Mouse (Mus musculus): ENCODE measurements around the gene Prkd2. TPM values are rescaled to one million over a fixed set of nuclear protein-coding genes. Genes with fewer than 3 reads are reported as not detected.

Prkd2 gene
- polyA plus RNA-seq (2012; rRNA removed) = 13.5 and 16.1 TPM in 2 replicates

GRCm38 (mm10) chr7:16842645-16843063 lies at the start of gene Prkd2:
TSS of gene Prkd2 (plus strand) at chr7:16842902.

DNA sequence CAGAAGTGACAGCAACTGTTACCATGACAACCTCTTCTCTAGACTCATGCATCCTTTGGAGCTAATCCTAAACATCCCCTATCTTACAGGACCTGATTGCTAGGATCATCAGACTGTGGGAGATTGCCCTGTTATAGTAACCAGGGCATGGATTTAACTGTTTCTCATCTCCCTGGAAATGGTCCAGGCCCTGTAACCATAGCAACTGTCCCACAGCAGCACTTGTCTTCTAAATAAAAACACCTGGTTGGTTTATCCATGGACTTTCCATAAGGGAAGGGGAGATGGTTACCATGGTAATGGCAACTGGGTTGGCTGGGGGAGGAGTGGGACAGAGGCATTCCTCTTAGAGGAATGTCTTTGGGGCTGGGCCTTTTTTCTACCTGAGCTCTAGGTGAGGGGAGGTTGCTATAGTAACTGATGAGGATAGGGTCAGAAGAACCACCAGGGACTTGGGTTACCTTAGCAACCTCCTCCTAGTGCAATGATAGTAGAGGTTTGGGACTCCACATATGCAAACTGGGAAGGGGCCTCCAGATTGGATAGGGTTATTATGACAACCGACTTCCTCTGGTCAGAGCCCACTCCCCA lies 27.3 kb upstream of the Prkd2 start, which contains the start of gene Strn4:
Strn4 (plus strand) TSS at position 539 of the 591 bp plus-strand sequence.

DNA sequence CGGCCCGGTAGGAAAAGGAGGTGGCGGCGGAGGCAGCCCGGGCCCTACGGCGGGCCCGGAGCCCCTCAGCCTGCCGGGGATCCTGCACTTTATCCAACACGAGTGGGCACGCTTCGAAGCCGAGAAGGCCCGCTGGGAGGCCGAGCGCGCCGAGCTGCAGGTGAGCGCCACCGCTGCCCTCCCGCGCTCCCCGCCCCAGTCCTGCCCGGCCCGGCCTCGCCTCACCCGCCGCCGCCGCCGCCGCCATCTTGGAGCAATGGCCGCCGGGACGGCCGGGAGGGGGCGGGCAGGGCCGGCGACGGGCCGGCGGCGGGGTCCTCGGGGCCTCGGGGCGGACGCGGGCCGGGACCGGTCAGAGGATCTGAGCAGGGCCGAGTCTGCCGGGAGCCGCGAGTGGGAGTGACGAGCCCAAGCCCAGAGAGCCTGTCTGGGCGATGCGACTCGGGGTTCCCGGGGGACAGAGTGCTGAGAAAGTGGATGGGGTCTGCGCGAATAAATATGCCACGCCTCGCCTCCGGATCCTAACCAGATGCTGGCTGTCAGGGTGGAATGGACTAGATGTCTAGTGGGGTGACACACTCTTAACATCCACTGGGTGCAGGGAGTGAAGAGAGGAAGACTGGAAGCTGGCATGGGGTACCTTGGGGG lies 26.1 kb upstream of the Prkd2 start, which contains the start of gene Fkrp:
Fkrp (minus strand) TSS at position 258 of the 648 bp plus-strand sequence.

DNA sequence AGATGAGACGGTGACA lies 32.4 kb downstream of the Prkd2 start, which contains the start of gene Dact3:
Dact3 (plus strand) TSS at position 8 of the 16 bp plus-strand sequence.

GRCm38 (mm10) chr7:16891641-16892351 lies 49.1 kb downstream of the Prkd2 start, which contains the start of gene Gng8:
TSS of gene Gng8 (plus strand) at chr7:16891786.

DNA sequence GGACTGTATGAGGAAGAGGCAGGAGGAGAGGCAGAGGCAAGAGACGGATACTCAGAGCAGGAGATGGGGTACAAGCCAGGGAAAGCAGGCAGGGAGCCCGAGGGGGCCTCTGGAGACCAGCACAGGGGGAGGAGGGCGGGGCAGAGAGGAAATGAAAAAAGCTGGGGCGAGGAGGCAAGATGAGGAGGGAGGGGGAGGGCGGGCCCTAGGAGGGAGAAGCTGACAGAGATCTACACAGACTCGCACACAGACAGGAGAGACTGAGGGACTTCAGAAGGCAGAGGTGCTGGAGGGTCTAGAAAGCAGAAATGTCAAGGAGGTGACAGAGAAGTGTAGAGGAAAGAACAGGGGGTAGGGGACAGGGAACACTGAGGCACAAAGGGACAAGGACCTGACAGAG lies 63.6 kb downstream of the Prkd2 start, which contains the start of gene Ptgir:
Ptgir (plus strand) TSS at position 210 of the 400 bp plus-strand sequence.

Other genes with a start within 250 kb of the Prkd2 start
- gene Arhgap35, start 227.9 kb upstream of the Prkd2 start, polyA plus RNA-seq (2012; rRNA removed) = 6.0 and 6.4 TPM in 2 replicates
- gene Ceacam15, start 167.2 kb upstream of the Prkd2 start, polyA plus RNA-seq (2012; rRNA removed) = not detected in 2 replicates
- 0.16 TPM in 1 of 2 replicates, not detected in the other for gene Ceacam9, start 121.0 kb upstream of the Prkd2 start, polyA plus RNA-seq (2012; rRNA removed)
- 208 and 306 TPM in 2 replicates for gene Ap2s1, start 104.5 kb upstream of the Prkd2 start, polyA plus RNA-seq (2012; rRNA removed)
- 38.8 and 53.1 TPM in 2 replicates for gene Slc1a5, start 61.6 kb upstream of the Prkd2 start, polyA plus RNA-seq (2012; rRNA removed)
- 67.8 and 69.3 TPM in 2 replicates for gene Strn4, start 27.0 kb upstream of the Prkd2 start, polyA plus RNA-seq (2012; rRNA removed)
- 11.9 and 19.0 TPM in 2 replicates for gene Fkrp, start 26.2 kb upstream of the Prkd2 start, polyA plus RNA-seq (2012; rRNA removed)
- 30.7 and 76.5 TPM in 2 replicates for gene Dact3, start 32.4 kb downstream of the Prkd2 start, polyA plus RNA-seq (2012; rRNA removed)
- 5.1 and 6.2 TPM in 2 replicates for gene Gng8, start 48.9 kb downstream of the Prkd2 start, polyA plus RNA-seq (2012; rRNA removed)
- gene Ptgir, start 63.6 kb downstream of the Prkd2 start, polyA plus RNA-seq (2012; rRNA removed) = 1.8 and 3.1 TPM in 2 replicates
- gene Calm3, start 81.2 kb downstream of the Prkd2 start, polyA plus RNA-seq (2012; rRNA removed) = 145 and 149 TPM in 2 replicates
- 1.8 and 3.2 TPM in 2 replicates for gene Pnmal2, start 101.8 kb downstream of the Prkd2 start, polyA plus RNA-seq (2012; rRNA removed)
- gene Pnmal1, start 116.8 kb downstream of the Prkd2 start, polyA plus RNA-seq (2012; rRNA removed) = 0.04 and 0.08 TPM in 2 replicates
- 0.01 TPM in 1 of 2 replicates, not detected in the other for gene Gm42372, start 140.2 kb downstream of the Prkd2 start, polyA plus RNA-seq (2012; rRNA removed)
- 0.70 TPM in 2 replicates for gene Ccdc8, start 149.8 kb downstream of the Prkd2 start, polyA plus RNA-seq (2012; rRNA removed)
- 124 and 163 TPM in 2 replicates for gene Ppp5c, start 185.0 kb downstream of the Prkd2 start, polyA plus RNA-seq (2012; rRNA removed)
- gene Hif3a, start 219.5 kb downstream of the Prkd2 start, polyA plus RNA-seq (2012; rRNA removed) = 0.29 and 1.7 TPM in 2 replicates
- gene Psg16, start 231.1 kb downstream of the Prkd2 start, polyA plus RNA-seq (2012; rRNA removed) = not detected in 2 replicates

Measured in stomach, adult 2 months (tissue).